Mouse (Mus musculus): ENCODE data around the gene Tpmt.

The Tpmt gene

DNA sequence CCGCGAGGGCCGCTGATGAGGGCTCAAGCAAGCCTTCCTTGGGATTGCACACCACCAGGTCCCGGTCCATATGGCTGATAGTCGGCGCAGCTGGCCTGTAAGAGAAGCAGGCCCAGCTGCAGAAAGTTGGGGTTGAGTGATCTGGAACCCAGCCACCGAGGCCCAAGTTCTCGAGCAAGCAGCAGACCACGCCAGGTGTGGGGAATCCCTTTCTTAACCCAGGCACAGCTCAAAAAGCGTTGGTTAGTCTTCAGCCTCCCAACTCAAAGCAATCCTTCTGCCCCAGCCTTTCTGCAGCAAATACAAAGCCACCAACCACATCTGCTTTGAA is at the start of gene Tpmt:
Gene Tpmt, minus strand, starts transcription at position 121 of the 331 bp plus-strand sequence.
- no peak for DNase-seq (ENCODE audit: low read depth in 2 of 2, low spot score in 2 of 2)

DNA sequence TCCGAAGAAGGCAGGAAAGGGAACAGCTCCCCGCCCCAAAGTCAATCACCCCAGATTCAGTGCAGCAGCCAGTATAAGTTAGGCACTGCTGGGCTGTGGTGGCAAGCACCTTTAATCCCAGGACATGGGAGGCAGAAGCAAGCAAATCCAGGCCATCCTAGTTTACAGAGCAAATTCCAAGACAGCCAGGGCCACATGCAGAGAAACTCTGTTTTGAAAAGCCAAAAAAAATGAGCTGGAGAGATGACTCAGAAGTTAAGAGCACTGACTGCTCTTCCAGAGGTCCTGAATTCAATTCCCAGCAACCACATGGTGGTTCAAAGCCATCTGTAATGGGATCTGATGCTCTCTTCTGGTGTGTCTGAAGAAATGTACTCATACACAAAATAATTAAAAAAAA is 49.3 kb upstream of the Tpmt start:
- DNase-seq (ENCODE audit: low read depth in 2 of 2, low spot score in 2 of 2), result no peak

DNA sequence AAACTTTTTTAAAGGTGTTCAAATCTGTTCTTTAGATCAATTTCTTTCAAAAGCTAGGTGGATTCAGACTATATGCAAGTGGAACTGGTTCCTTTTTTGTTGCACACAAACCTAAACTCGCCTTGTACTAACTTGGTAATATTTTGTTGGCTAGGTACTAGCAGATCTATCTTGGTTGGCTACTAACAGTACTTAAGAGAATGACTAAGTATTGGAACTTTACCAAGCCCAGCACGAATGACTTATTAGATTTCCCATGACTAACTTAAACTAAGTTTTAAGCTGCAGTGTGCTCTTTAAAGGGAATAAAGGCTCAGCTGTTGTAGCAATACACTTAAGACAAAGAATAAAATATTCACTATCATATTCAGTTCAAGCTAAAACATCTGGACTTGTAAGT is 44.7 kb upstream of the Tpmt start:
- DNase-seq (ENCODE audit: low read depth in 2 of 2, low spot score in 2 of 2), result no peak

DNA sequence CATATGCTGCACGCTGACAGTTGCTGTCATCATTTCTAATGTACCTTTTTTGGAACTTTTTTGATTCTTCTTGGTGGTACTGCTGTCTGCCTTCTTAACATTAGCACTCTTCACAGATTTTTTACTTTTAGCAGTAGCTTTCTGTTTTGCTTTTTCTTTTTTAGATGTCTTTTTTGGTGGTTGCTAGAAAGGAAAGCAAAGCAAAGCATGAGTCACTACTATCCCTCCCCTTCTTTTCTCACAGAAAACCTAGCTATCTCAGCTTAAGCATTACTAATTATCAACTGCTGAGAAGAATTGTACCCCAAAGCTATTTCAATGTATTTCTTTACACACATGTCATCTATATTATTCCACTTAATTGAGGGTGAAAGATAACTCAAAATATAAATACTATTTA is 43.9 kb upstream of the Tpmt start:
- no peak for DNase-seq (ENCODE audit: low read depth in 2 of 2, low spot score in 2 of 2)

DNA sequence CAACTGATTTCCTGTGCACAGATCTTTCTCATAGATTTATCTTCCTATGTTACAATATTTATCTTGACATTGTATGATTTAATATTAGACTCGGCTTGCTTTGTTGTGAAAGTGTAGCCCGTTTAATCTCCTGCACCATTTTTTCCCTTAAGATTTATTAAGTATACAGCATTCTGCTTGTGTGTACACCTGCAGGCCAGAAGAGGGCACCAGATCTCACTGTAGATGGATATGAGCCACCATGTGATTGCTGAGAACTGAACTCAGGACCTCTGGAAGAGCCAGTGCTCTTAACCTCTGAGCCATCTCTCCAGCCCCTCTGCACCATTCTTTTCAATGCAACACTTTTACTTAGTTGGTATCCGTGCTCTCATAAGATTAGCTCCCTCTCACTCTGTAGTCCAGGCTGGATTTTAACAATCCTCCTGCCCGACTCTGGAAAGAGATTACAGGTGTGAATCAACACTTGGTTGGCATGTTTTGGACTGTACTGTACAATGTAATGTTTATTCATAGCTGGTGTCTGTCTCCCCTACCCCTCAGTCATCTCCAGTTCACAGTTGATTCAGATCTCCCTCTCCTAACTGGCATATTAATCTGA is 36.5 kb upstream of the Tpmt start:
- peak in 1 of 2 experiments; percentile 13 for DNase-seq (ENCODE audit: low read depth in 2 of 2, low spot score in 2 of 2)

DNA sequence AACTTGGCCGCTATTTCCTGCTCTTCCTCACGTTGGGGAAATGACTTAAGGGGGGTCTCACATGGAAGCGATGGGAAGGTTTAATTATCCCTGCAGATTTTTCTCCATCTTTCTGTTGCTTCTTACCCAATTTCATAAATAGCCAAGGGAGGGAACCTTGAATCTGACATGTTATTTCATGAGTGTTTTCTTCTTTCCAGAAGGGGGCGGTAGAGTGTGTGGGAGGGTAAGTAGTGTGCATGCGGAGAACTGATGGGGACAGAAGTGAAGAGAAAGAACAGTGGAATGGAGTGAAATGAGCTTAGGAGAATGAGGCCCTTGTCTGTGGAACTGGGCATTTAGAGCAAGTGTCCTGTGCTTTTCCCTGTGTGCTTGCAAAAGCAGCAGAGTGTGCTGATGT is 34.3 kb upstream of the Tpmt start:
- no peak for DNase-seq (ENCODE audit: low read depth in 2 of 2, low spot score in 2 of 2)

DNA sequence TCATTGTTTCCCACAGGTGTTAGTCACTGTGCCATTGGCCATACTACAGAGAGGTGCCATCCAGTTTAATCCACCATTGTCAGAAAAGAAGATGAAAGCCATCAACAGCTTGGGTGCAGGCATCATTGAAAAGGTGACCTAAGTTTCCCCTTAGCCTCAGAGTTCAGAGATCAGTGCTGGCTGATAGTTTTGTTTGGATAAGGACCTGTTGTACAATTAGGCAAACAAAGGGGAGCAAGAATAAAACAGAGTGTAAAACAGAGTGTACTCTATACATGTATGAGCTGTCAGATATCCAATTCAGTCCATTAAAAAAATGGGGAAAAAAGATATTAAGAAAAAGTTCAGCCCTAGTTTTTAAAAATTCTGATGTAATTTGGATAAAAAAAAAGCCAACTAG is 32.8 kb upstream of the Tpmt start:
- no peak for DNase-seq (ENCODE audit: low read depth in 2 of 2, low spot score in 2 of 2)

DNA sequence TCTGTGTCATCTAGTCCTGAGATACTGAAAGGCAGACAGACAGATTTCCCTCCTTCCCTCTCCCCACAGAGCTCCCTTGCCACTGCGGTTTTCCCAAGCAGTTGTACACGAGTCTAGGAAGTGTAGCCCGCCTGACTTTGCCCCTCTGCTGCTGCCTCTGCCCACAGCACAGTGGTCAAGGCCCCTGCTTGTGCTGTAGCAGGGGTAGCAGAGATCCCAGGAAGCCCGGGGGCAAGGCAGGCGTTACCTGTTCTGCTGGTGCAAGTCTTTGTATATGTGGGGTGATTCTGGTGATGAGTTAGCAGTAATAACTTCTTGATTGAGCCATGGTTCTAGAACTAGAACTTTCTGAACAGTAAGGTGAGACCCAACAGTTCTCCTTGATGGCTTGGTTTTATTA is 31.6 kb upstream of the Tpmt start:
- DNase-seq (ENCODE audit: low read depth in 2 of 2, low spot score in 2 of 2), result no peak

DNA sequence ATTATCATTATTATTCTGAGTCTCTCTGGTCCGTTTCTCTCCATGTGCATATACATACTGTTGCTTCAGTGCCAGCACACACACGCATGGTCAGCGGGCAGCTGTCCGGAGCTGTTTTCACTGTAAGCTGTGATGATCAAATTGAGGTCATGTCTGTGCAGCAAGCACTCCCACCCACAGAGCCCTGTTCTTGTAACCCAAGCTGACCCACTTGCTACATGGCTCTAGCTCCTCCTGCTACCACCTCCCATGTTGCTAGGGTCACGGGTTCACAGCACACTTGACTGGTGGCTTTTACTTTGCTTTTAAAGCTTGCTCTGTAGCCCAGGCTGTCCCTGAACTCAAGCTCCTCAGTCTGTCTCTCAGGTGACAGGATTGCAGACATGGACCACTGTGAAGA is 27.9 kb upstream of the Tpmt start:
- no peak for DNase-seq (ENCODE audit: low read depth in 2 of 2, low spot score in 2 of 2)

DNA sequence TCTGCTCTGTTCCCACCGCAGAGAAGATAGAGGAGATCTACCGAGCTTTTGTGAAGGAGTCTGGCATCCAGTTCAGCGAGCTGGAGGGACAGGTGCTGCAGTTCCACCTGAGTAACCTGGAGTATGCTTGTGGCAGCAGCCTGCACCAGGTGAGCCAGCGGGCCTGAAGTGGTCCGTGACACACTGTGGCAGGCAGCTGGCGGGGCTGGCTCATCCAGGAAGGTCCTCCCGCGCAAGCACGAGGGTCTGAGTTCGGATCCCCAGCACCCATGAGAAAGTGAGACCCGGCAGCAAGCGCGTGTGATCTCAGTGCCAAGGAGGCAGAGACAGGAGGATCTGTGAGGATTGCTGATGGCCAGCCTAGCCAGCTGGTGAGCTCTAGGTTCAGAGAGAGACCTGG is 27.3 kb upstream of the Tpmt start:
- DNase-seq (ENCODE audit: low read depth in 2 of 2, low spot score in 2 of 2), result no peak

DNA sequence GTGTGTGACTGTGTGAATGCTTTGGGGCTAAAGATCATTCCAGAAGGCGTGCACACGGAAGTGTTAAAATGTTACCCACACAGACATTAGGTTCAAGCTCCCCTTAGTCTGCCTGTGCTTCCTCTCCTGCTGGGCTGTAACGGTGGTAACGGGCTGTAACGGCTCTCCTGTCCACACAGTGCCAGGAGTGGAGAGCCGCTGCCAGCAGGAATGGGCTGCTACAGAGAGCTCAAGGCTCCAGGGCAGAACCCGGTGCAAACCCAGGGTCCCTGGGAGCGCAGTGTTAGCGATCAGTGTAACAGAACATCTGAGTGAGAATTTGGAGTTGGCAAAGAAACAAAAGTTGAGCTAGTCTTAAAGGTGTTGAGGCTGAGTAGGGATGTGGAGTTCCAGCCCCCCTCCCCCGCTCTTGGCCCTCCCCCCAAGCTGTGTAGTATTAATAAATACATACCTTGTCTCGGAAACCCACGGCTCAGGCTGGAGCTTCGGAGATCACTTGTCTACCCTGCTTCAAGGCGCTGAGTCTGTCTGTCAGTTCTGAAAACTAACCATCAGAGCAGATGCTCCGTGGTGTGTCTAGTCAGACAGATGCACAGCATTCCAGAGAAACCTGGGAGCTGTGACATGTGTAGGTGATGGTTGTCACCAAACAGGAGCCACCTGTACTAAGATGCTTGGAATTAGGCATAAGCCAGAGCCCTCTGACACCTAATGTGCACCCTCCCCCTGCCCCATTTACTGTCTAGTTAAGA is 26.0 kb upstream of the Tpmt start:
- DNase-seq (ENCODE audit: low read depth in 2 of 2, low spot score in 2 of 2), result no peak

DNA sequence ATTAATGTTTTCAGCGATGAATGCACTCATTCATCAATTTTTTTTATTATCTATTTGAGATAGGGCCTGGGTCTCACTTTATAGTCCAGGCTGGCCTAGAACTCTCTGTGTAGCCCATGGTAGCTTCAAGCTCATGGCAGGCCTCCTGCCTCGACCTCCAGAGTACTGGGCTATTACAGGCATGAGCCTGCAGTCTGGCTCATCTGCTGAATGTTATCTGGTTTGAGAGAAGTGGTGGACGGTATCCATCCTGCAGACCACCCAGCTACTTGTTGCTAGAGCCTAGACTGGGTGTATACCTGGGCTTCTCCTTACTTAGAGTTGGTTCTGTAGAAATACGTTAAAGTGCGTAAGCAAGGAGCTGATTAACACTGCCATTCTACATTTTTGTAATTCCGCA is 22.5 kb upstream of the Tpmt start:
- DNase-seq (ENCODE audit: low read depth in 2 of 2, low spot score in 2 of 2), result no peak

DNA sequence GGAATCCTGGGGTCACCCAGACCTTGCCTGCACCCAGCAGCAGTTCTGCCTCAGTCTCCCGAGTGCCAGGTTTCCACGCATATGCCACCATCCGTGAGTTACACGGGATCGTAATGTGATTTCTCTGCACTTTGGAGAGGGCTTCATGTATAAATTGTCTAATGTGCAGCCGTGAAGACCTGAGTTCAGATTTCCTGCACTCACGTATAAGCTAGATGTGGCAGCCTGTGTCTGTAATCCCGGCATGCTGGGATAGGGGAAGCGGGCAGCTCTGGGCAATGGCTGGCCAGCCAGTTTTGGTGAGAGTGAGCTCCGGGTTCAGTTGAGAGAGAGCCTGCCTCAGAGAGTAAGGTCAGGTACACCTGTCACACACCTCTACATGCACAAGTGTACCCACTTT is 22.0 kb upstream of the Tpmt start:
- DNase-seq (ENCODE audit: low read depth in 2 of 2, low spot score in 2 of 2), result no peak

DNA sequence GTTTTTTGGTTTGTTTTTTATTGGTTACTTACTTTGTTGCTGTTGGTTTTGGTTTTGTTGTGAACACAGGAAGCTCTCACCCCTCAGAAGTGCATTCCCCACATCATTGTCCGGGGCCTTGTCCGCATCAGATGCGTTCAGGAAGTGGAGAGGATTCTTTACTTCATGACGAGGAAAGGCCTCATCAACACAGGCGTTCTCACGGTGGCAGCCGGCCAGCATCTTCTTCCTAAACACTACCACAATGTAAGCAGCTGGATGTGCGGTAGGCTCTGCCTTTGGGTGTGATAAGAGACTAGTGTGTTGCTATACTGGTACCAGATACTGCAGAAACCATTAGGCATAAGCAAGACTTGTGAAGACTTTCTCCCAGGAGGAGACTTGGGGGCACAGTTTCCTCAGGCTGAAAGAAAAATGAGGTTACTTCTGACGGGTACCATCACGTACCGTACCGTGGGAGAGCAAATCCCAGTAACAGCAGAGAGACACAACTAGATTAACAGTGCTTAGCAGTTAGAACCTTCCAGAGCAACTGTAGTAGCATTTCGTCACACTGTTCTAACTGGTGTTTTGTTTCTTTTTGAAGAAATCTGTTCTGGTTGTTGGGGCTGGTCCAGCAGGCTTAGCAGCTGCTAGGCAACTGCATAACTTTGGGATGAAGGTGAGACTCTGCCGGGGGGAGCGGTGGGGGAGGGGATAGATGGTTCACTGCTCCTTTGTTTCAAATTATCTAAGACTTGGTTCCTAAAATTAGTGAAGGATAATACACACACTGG is 19.6 kb upstream of the Tpmt start:
- no peak for DNase-seq (ENCODE audit: low read depth in 2 of 2, low spot score in 2 of 2)

DNA sequence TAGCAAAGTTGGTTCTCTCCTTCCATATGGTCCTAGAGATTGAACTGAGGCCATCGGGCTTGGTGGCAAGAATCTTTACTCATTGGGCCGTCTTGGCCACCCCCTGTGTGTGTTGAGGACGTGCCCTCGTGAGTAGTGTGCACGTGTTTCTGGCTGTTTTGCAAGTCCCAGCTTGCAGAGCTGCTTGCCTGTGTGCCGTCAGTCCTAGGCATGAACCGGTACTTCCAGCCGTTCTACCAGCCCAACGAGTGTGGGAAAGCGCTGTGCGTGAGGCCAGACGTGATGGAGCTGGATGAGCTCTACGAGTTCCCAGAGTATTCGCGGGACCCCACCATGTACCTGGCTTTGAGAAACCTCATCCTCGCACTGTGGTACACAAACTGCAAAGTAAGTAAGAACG is 18.2 kb upstream of the Tpmt start:
- DNase-seq (ENCODE audit: low read depth in 2 of 2, low spot score in 2 of 2), result no peak

DNA sequence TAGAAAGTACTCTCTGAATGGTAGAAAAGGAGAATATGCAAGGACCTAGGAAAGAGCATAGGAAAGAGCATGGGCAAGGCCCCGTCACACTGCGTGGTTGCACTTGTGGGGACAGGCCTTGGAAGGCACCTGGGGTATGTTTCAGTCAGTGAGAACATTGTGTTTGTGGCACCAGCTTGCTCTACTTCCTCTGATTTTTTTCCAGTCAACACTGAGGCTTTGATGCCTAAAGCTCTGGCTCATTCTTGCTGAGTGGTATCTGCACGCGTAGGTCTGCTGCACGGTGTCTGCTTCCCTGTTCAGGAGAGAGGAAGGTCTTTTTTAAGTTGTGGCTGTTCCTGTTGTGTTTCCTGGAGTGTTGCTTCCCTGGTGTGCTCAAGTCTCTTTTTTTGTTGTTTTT is 12.2 kb upstream of the Tpmt start:
- DNase-seq (ENCODE audit: low read depth in 2 of 2, low spot score in 2 of 2), result no peak

DNA sequence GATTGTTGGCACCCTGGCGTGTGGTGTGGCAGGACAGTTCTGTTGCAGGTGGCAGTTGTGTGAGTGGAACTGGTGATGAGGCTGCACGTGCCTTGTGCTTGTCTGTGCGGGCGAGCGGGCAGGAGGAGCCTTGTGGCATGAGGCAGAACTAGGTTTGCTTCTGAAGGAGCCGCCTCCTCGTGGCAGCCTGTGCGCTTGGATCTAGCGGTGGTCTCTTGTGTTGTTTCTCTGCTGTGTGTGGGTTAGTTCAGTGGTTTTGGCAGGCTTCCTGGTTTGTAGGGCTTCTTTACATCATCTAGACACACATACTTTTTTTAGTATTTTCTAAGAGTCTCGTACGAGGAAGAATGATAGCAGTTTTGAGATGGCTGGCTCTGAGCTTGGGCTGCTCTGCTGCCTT is 11.6 kb upstream of the Tpmt start:
- DNase-seq (ENCODE audit: low read depth in 2 of 2, low spot score in 2 of 2), result peak; percentile 35 to 44

DNA sequence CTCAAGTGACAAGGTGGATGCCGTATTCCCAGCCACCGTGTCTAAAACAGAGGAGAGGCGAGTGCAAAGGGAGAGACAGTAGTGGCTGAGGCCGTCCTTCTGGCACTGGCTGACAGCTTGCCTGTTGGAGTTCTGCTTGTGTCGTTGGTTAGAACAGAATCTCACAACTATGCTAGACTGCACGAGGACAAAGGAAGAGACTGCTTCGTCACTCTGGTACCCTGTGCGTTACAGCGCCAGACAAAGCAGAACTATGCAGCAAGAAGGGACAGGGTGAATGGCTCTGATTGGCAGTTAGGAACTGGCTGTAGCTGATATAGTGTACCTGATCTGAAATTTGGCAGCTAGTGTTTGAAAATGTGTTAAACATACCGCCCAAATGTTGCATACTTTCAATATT is 9.4 kb upstream of the Tpmt start:
- DNase-seq (ENCODE audit: low read depth in 2 of 2, low spot score in 2 of 2), result no peak

DNA sequence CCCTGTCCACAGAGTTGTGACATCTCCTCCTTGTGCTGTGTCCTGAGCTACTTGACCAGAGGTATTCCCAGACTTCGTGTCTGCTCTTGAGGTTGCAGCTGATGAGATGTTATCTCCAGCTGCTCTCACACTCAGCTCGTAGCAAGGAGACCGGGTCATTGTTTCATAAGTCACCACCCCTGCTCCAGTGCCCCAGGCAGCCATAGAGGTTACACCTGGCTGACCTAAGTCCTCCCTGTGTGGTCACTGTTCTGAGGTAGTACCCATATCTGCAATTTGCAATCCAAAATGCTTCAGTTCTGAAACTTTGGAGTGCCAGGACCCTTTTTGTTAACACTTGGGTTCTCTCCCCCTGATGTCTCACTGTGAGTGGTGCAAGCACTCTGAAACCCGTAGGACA is 5.5 kb upstream of the Tpmt start:
- no peak for DNase-seq (ENCODE audit: low read depth in 2 of 2, low spot score in 2 of 2)

DNA sequence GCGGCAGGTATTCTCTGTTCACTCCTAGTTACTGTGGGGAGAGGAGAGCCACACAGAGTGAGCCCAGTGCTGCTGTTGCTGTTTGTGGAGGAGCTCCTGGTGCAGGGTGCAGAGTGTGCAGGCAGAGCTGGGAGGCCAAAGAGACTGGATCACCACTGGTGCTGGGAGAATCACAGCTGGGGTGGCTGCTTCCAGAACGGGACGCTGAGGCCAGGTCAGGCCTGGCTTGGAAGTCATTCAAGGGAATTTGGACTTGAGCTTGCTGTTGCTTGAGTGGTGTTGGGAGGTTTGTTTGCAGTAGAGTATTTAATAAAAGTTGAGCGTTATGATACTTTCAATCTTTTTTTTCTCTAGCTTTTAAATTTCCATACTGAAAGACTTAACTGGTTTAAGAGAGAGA is 3.5 kb upstream of the Tpmt start:
- DNase-seq (ENCODE audit: low read depth in 2 of 2, low spot score in 2 of 2), result no peak

DNA sequence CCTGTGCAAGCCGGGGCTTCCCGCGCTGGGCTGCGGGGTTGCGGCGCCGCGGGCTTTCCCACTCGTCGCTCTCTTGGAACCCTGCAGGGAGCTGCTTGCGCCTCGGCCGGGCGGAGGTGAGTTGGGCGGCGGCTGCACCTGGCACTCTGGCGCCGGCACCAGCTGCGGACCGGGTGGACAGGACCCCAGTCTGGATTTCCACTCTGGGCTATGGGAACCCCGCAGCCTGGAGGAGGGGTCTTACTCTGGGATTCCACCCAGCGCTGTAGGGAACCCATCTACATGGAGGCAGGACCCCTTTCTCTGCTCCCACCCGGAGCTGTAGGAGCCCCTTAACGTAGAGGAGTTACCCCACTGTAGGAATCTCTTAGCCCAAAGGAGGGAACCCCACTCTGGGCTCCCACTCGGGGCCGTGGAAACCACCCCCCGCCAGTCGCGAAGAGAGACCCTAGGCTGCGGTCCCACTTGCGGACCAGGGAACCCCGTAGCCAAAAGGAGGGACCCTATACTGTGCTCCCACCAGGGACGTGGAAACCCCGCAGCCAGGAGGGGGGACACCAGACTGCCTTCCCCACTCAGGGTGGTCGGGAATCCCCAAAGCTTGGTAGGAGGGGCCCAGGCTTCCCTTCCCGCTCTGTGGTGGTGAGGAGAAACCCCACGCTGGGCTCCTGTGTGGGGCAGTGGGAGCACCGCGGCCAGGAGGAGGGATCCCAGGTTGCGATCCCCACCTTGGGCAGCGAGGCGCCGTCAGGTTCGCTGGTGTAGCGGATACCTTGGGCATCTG is 512 bp downstream of the Tpmt start:
- peak in 1 of 2 experiments; percentile 20 for DNase-seq (ENCODE audit: low read depth in 2 of 2, low spot score in 2 of 2)

Data from CD8-positive naive resting alpha-beta T cell, adult 2 months (primary cell).